8 mouse cellular contexts compared by ENCODE assay signal in genomic region chr7:99706341-99707037, GRCm38 (mm10). TPM values are rescaled to one million over a fixed set of nuclear protein-coding genes. Genes with fewer than 3 reads are reported as not detected.
A peak's percentile ranks its signal among the peaks of the same experiment; 100 is the strongest.
DNase-seq lines count a peak whose midpoint lies in the region; ATAC-seq lines count a peak whose summit lies in the region.

No protein-coding gene starts in this region.

- no peak overlapping the region for H3K4me3 ChIP-seq in hindbrain, embryonic 11.5 days (ENCODE audit: low read depth, low read length)
- no peak overlapping the region for H3K4me3 ChIP-seq in limb, embryonic 12.5 days (replicated peaks)

- 0 out of 2 replicates have a peak overlapping the region, but pooled peaks have one; percentile 17 for H3K27ac ChIP-seq in hindbrain, embryonic 11.5 days (ENCODE audit: low read depth, low read length)
- H3K27ac ChIP-seq in limb, embryonic 12.5 days = no peak overlapping the region

- H3K4me2 ChIP-seq in hindbrain, embryonic 11.5 days (replicated peaks; ENCODE audit: low read depth, low read length) = no peak overlapping the region
- no peak overlapping the region for H3K4me2 ChIP-seq in limb, embryonic 12.5 days

- ATAC-seq in hindbrain, embryonic 11.5 days (ENCODE audit: low FRiP score) = no peak
- peak; percentile 61; the same call in 1 of the 2 replicates for ATAC-seq in limb, embryonic 12.5 days (ENCODE audit: insufficient number of reproducible peaks, insufficient read depth, low FRiP score, low TSS enrichment, low read depth)
- no peak for ATAC-seq in erythroid progenitor cell, adult 5-6 weeks (replicated peaks; ENCODE audit: low FRiP score, poor library complexity, severe bottlenecking)

- no peaks in the 10 kb centered on the region for H3K9me3 ChIP-seq in hindbrain, embryonic 11.5 days (ENCODE audit: control insufficient read depth, low read length)
- H3K9me3 ChIP-seq in limb, embryonic 12.5 days = no peaks in the 10 kb centered on the region

- 66% methylated on average over 4 of the region's 4 CpGs for WGBS in hindbrain, embryonic 11.5 days
- 39% methylated on average over 4 of the region's 4 CpGs for WGBS in limb, embryonic 12.5 days

- H3K4me1 ChIP-seq in hindbrain, embryonic 11.5 days (replicated peaks; ENCODE audit: control insufficient read depth, insufficient read depth, low read length) = 0 out of 2 replicates have a peak, but pooled peaks cover 2% of the 10 kb centered on the region
- H3K4me1 ChIP-seq in limb, embryonic 12.5 days (replicated peaks) = peaks cover 27% of the 10 kb centered on the region

- H3K36me3 ChIP-seq in hindbrain, embryonic 11.5 days (ENCODE audit: control insufficient read depth, insufficient read depth, low read length) = no peaks in the 10 kb centered on the region
- H3K36me3 ChIP-seq in limb, embryonic 12.5 days = no peaks in the 10 kb centered on the region

- no peak overlapping the region for H3K9ac ChIP-seq in hindbrain, embryonic 11.5 days (ENCODE audit: low read depth, low read length)
- H3K9ac ChIP-seq in limb, embryonic 12.5 days (replicated peaks) = no peak overlapping the region

- no peaks in the 10 kb centered on the region for H3K27me3 ChIP-seq in hindbrain, embryonic 11.5 days (ENCODE audit: control insufficient read depth, insufficient read depth, low read length)
- H3K27me3 ChIP-seq in limb, embryonic 12.5 days = peaks cover 6% of the 10 kb centered on the region; the same call in 1 of the 2 replicates

- DNase-seq in adrenal gland, adult (ENCODE audit: inconsistent age in 2 of 2, low spot score in 1 of 2) = peak; percentile 57 to 86
- DNase-seq in adrenal gland, postnatal 4 days (ENCODE audit: low spot score in 2 of 2) = no peak
- peak; percentile 45 for DNase-seq in adrenal gland, postnatal 25 days
- DNase-seq in hindbrain, embryonic 11.5 days (ENCODE audit: low spot score) = no peak
- DNase-seq in retina, postnatal 1 day = no peak
- DNase-seq in B cell, adult 2 months = no peak

RNA-seq across cellular contexts. Expression of gene Slco2b1, which starts 4.7 kb away (rescaled TPM):
- total RNA-seq in adrenal gland, postnatal 4 days (2021) = 10 to 100 TPM; 14.6 to 15.3 TPM
- 22.9 and 31.9 TPM in 2 replicates for total RNA-seq in adrenal gland, postnatal 25 days (2021)
- 2.1 and 2.4 TPM in 2 replicates for polyA plus RNA-seq in hindbrain, embryonic 11.5 days (2014; fragmentation: Nextera tagmentation; extraction: Ambion mirVana)
- 1.4 and 1.5 TPM in 2 replicates for polyA plus RNA-seq in limb, embryonic 12.5 days (2016; fragmentation: Nextera tagmentation; extraction: Ambion mirVana)
- 4.7 and 8.0 TPM in 2 replicates for total RNA-seq in erythroid progenitor cell, adult 5-6 weeks (2015; ENCODE audit: low replicate concordance)
- 4.3 and 5.4 TPM in 2 replicates for total RNA-seq in erythroid progenitor cell, adult 5-6 weeks (2017; ENCODE audit: low replicate concordance)

RNA-seq across cellular contexts. Expression of gene Olfr520, which starts 23.6 kb away (rescaled TPM):
- not detected for total RNA-seq in adrenal gland, postnatal 4 days (2021)
- not detected in 2 replicates for total RNA-seq in adrenal gland, postnatal 25 days (2021)
- polyA plus RNA-seq in hindbrain, embryonic 11.5 days (2014; fragmentation: Nextera tagmentation; extraction: Ambion mirVana) = not detected in 2 replicates
- not detected in 2 replicates for polyA plus RNA-seq in limb, embryonic 12.5 days (2016; fragmentation: Nextera tagmentation; extraction: Ambion mirVana)
- total RNA-seq in erythroid progenitor cell, adult 5-6 weeks (2015; ENCODE audit: low replicate concordance) = not detected in 2 replicates
- not detected in 2 replicates for total RNA-seq in erythroid progenitor cell, adult 5-6 weeks (2017; ENCODE audit: low replicate concordance)

RNA-seq across cellular contexts. Expression of gene Olfr521, which starts 56.8 kb away (rescaled TPM):
- not detected for total RNA-seq in adrenal gland, postnatal 4 days (2021)
- total RNA-seq in adrenal gland, postnatal 25 days (2021) = not detected in 2 replicates
- polyA plus RNA-seq in hindbrain, embryonic 11.5 days (2014; fragmentation: Nextera tagmentation; extraction: Ambion mirVana) = not detected in 2 replicates
- not detected in 2 replicates for polyA plus RNA-seq in limb, embryonic 12.5 days (2016; fragmentation: Nextera tagmentation; extraction: Ambion mirVana)
- total RNA-seq in erythroid progenitor cell, adult 5-6 weeks (2015; ENCODE audit: low replicate concordance) = not detected in 2 replicates
- not detected in 2 replicates for total RNA-seq in erythroid progenitor cell, adult 5-6 weeks (2017; ENCODE audit: low replicate concordance)

Comparison
In these comparisons a context has a peak if more than half of its experiments do, and no peak if none do; other contexts are left out.
1. DNase-seq: peak in adrenal gland, adult (2 of 2) and adrenal gland, postnatal 25 days (single experiment); none in adrenal gland, postnatal 4 days (0 of 2), hindbrain, embryonic 11.5 days (single experiment), retina, postnatal 1 day (single experiment) and B cell, adult 2 months (0 of 2).